Mouse (Mus musculus): ENCODE results near the gene Sdk2.

Gene Sdk2

DNA sequence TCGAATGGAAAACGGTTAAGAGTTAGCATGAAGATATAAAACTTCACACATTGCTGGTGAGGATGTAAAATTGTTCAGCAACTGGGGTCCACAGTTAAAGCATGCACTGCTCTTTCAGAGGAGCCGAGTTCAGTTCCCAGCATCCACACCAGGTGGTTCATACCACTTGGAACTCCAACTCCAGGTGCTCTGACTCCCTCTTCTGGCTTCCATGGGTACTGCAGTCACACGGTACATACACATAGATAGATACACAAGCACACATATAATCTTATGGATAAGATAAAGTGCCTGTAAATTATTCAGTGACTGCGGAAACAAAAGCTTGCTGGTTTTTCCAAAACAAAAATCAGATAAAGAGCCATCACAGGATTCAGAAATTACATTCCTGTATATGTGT is 19.9 kb downstream of the Sdk2 start:
- DNase-seq (ENCODE audit: low spot score): no peak

DNA sequence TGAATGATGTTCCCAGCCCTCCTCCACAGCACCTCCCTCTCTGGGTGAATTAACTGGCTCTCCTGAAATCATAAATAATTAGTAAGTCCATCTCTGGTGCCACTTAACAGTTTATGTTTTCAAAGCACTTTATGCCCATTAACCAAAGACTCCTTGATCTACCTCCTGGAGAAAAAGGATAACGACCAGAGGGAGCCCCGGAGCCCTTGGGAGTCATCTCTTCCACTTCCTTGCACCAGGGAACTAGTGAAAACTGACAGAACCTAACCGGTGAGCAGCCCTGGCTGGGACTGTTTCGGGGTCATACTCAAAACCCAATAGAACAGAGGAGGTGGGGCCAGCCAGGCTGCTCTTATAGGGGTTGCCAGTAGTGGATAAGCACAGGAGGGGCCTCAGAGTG is 22.5 kb downstream of the Sdk2 start:
- no peak for DNase-seq (ENCODE audit: low spot score)

DNA sequence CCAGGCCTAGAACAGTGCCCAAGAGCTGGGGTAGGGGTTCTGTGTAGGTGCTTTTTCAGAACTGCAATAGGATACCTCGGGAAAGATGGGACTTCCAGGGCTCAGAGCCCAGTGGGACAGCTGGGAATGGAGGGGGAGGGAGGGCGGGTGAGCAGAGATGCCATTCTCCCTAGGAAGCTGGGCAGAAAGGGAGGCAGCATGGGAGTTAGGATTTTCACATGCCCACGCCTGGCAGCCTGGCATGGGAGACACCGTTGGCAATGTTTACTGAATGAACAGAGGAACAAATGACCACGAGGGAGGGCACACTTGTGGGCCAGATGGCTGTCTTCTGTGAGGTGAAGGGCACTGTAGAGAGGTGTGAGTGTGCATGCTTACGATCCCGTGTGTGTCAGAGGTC is 23.3 kb downstream of the Sdk2 start:
- DNase-seq (ENCODE audit: low spot score): no peak

DNA sequence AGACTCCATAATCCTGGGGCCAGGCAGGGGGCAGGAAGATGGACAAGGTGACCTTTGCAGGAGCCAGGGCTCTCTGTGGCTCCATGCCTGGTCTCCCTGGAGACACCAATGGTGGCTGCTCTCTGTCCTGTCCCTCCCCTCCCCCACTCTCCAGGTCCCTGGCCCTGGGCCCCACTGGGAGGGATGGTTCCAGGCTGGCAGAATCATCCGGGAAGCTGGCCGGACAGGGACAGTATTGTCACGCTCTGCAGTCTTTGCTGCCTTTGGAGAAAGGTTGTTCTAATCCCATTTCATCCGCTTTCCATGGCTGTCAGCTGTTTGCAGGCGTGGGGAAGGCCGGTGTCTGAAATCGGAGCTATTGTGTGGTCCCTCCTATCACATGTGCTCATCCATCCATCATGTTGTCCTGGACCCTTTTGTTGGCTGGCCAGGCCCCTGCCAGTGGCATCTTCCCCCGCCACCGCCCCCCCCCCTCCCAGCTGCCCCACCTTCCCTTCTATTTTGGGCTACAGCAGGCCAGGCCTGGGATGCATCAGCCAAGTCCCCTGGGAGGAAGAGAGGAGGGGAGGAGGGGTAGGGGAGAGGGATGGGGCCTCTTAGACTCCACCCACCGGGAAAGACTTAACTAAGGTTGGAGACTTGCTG is 26.3 kb downstream of the Sdk2 start:
- peak; percentile 89 for DNase-seq (ENCODE audit: low spot score)

DNA sequence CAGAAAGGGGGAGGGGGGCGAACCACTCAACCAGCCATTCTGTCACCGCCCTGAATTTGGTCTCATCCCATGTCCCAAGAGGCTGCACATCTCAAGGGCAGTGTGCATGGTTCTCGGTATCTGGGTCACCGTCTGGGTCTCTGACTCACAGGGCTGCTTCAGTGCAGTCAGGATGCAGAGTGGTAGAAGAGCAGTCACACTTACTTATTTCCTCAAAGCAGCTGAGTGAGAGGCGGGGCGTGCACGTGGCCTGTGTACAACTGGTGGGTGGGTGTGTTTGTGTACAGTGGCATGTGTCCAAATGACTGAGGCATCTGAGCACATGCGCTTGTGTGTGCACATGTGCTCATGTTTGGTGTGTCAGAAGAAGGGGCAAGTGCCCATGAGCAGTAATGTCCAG is 28.8 kb downstream of the Sdk2 start:
- no peak for DNase-seq (ENCODE audit: low spot score)

DNA sequence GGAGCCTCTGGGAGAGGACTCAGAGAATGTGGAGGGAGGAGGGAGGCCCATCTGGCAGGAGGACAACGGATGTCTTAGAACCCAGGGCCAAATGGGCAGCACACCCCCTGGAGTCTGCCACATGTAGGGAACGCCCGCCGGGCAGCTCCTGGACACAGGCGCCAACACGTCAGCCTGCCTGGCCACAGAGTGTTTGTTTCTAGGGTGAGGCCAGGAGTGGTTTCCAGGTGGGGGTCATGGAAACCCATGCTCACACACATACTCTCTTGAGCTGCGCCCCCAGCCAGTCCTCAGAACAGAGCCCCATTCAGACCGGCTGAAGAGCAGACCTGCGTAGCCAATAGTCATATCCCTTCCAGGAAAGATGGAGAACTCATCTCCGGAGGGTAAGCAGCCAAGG is 35.4 kb downstream of the Sdk2 start:
- DNase-seq (ENCODE audit: low spot score): no peak

DNA sequence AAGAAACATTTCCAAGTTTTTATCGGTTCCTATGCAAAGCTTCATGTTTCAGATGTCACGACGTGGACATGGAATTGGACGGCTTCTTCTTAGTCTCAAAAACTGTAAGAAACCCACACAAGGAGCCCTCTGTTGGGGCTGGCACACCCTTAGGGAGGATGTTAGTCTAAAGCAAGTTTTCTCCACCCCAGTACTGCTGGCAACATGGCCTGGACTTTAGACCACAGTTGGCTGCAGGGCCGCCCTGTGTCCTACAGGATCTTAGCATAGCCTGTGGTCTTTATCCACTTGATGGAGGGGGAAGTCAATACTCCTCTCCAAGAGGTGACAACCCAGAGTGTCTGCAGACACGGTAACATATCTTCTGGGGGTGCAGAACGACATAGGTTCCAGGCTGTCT is 36.6 kb downstream of the Sdk2 start:
- no peak for DNase-seq (ENCODE audit: low spot score)

DNA sequence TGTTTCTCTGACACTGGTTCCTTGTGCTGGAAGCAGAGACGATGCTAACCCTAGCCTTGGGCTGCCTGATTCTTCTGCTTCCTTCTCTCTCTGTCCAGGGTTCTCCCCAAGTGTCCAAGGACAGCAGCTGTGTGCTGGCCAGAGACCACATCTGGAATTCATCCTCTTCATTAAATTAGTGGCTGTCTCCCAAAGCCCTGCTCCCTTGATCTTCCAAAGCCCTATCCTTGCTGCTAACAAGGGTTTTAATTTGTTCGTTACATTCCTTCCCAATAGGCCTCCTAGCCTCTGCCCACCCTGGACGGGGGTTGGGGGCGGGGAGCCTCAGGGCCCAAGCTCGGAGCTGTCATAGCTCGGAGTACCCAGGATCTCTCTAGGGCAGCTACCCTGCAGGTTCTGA is 38.3 kb downstream of the Sdk2 start:
- DNase-seq (ENCODE audit: low spot score): peak; percentile 28

DNA sequence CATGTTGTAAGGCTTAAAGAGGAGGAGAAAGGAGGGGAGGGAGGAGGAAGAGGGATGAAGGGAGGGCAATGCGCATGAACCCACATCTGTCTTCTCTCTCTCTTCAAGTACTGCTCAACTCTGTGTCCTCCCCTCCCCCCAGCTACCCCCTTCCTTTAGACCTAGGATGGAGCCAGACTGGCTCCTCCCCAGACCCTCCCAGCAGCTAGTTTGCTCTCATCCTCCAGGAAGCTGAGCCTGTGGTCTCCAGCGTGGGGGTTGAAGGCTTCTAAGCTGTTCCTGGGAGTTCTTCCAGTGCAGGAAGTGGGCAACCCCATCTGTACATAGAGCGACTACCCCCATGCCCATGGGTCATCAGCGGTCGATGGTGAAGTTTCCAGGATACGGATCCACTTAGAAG is 38.8 kb downstream of the Sdk2 start:
- DNase-seq (ENCODE audit: low spot score): peak; percentile 48

DNA sequence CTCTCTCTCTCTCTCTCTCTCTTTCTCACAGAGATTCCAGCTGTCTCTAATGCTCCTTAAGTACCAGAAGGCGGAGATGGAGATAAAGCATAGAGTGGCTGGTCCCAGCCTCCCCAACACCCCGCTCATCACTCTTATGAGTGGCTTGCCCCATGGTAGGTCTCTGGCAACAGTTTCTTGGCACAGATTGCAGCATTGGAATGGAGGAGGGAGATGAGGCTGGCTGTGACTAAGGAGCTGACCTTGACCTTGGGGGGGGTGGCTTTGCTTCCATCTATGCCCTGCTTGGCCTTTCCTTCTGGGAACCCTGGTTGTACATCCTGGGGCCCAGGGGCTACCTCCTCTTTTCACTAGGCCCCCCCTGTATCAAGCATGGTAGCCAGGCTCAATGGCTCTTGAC is 41.8 kb downstream of the Sdk2 start:
- DNase-seq (ENCODE audit: low spot score): no peak

DNA sequence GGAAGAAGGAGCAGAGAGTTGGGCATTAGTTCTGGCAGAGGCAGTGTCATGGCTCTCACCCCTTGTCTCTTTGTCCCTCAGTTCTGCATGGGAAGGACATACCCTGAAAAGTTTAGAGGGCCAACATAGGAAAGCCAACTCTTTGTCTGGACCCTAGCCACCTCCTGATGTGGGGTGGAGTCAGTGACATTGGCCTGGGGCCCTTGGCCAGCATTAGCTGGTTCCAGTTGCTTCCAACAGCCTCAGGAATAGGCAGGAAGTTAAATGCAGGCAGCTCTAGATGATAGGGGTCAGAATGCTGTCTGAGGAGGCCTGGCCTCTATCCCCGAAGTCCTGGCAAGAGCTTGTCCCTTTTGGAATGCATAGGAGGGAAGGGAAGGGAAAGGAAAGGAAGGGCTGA is 42.9 kb downstream of the Sdk2 start:
- DNase-seq (ENCODE audit: low spot score): no peak

DNA sequence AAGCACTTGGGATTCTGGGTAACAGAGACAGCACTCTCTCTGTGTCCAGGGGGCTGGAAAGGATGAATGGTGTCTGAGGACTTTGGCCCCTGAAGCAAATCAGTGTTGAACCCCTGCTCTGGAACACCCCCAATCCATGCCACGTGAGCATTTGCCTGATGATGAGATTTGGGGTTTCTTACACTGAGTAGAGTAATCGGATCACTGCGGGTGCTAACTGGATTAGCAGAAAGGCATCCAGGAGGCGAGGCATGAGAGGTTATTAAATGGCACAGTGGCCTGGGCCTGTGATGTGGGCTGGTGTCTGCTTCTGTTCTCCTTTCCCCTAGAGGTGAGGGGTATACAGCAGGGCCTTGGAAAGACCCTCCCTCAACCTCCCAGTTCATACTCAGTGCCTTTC is 44.7 kb downstream of the Sdk2 start:
- DNase-seq (ENCODE audit: low spot score): no peak

DNA sequence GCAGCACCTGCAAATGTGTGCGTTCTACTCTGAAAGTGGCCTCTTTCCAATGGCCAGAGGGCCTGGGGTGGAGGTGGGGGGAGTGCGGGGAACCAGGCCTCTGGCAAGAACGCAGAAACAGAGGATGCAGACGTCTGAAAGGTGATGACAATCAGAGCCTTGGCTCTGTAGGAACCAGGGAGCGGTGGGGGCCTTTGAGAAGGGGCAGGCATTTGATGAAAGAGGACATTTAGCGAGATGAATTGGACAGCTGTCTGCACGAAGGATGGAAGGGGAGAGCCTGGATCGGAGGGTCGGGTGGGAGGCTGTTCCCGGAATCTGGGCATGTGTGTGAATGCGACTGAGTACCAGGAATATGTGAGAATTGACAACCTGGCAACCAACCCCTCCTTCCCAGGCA is 47.8 kb downstream of the Sdk2 start:
- DNase-seq (ENCODE audit: low spot score): no peak

DNA sequence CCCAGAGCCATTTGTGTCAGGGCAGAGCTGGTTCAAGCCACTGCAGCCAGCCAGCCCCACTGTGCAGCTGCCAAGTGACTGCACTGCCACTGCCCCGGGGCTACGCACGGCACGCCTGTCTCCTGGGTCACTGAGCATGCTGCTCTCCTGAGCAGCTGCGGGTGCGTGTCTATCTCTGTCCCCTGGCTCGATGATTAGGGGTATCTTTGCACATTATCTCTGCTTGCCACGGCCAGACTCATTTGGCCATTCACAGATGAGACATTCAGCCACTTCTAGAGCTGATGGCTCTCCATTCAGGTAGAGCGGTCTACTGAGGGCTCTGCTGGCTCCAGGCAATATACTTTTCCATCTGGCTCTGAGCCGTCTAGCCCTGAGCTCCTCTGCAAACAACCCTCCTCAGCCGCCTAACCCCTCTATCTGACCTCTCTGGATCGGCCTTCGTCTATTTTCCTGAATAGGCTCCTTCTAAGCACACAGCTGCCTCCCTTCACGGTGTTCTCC is 49.9 kb downstream of the Sdk2 start:
- DNase-seq (ENCODE audit: low spot score): peak; percentile 65

DNA sequence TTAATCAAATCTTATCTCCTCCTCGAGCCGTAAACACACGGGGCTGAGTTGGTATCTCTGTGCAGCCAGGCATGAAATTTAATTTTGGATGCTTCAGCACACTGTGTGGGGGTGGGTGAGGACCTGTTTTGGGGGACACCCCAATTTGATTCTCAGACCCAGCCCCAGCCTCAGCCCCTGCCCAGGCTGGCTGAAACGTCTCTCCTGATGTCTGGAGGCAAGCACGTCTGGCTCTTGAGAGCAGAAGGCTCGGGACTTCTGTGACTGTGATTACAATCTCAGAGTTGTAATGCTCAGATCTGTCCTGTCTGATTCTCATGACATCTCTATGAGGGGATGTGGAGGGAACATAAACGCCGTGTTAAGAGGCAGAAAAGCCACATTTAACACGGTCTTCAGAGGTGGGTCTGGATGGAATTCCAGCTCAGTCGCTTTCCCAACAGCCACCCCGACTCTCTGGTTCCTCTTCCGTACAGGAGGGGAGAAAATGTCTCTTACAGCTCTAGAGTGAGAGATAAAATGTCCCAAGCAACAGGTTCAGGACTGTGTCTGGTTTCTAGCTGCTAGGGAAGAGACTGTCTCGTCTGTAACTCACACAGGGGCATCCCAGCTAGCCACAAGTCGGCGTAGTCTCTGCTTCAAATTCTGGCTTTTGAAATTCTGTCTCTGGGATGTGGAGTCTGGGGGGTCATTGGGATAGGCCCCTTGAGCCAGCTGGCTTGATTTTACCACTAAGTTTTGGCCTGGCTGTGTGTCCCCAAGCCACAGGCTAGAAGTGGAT is 50.5 kb downstream of the Sdk2 start:
- DNase-seq (ENCODE audit: low spot score): peak; percentile 23

DNA sequence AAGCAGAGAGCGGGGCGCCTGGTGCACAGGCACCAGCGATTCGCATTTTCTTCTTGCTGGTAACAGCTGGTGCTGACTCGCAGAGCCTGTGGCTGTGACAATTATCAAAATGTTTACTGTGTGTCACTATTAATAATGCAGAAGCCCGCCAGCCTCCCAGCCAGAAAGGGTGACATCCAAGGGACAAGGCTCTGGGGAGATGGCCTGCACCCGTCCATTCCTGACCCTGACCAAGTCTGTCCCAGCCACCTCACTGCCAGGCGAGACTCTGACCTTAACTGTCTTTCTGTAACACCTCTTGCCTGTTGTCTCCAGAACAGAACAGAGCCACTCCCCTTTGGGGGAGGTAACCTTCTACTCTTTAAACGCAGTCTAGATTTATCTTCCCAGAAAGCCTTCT is 55.3 kb downstream of the Sdk2 start:
- no peak for DNase-seq (ENCODE audit: low spot score)

DNA sequence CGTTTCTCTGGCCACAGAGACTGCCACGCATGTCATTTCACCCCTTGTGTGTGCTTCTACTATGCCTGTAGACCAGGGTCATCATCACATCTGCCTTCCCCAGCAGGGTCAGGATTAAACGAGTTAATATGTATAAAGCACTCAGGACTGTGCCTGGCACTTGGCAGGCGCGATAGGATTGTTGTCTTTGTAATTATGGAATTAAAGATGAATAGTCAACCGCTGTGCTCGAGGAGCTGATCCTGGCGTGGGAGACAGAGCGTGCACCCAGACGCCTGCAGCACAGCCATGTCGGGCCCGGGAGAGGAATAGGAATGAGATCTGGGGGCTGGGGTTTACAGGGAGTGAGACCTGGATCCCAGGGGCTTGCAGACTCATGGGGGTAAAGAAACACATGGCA is 61.0 kb downstream of the Sdk2 start:
- no peak for DNase-seq (ENCODE audit: low spot score)

DNA sequence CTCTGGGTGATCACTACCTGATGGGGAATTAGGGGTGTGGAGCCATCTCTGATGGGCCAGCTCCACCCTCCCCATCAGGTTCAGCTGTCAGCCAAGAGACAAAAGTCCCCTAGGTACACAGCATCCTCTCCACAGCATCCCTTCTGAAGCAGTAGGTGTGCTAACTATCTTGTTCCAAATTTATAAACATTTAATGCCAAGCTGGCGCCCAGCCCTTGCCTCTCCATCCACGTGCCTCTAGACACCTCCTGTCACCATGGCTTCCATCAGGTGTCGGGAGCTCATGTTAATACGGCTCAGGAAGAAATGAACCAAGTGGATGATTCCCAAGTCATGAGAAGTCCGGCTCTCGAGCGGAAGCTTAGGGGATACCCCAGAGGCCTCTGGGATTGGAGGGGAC is 62.2 kb downstream of the Sdk2 start:
- no peak for DNase-seq (ENCODE audit: low spot score)

DNA sequence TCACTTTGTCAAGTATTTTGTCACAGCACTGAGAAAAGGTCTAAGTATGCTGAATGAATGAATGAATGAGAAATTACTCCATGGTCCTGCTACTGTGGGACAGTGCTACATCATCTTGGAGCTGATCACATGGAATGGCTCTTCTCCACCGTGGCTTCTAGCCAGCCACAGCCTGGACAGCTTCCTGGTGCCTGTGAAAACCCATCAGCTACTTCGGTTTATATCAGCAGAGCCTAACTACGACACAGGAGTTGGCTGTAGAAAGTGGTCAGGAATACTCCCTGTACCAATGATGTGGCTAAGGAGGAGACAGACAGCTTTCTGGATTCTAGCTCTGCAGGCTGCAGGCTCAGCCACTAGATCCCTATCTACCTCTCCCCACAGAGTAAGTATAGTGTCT is 63.7 kb downstream of the Sdk2 start:
- DNase-seq (ENCODE audit: low spot score): no peak

DNA sequence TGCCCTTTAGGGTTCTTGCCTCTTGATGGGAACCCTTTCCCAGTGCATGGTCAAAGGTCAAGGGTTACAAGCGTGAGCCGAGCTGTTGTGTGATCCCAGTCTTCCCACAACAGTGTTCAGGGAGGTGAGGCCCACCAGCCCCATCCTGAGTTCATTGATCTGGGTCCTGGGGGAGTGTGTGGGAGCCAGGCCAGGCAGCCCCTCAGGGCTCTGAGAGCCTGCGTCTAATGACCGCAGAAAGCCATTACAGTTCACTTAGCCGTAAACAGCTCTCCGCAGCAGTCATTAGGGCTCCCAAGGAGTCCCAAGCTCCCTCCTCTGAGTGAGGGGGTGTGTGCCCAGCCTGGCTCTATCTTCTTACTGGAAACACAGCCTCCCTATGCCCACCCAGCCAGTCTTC is 66.8 kb downstream of the Sdk2 start:
- DNase-seq (ENCODE audit: low spot score): no peak

DNA sequence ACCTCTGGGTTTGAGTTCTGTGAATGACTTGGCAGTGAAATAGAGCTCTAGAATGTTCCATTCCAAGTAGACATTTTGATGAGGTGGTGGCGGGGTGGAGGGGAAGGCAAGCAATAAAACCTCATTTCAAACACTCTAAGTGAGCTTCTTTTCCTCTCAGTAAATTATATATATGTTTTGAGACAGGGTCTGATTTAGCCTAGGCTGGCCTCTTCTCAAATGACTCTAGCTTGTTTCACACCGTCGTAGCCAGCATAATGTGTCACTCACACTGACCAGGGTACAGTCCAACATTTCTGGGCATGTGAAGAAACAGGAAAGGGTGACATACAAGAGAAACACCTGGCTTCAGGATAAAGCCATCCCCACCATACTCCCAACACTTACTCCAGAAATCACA is 68.1 kb downstream of the Sdk2 start:
- DNase-seq (ENCODE audit: low spot score): no peak

DNA sequence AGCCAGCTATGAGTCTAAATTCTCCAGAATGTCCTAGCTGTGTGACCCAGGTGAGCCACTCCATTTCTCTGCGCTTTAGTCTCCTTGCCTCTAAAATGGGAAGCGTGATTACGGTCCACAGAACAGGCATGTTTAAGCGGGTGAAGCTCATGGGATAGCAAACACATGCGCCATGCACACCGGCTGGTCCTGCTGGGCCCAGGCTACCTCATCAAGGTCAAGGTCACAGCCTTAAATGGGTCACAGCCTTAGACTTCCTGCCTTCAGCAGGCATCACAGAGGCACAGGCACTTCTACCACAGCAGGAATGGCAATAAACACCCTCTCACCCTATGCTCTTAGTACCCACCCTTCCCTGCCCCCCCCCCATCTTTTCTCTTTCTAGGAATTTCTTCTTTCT is 72.9 kb downstream of the Sdk2 start:
- DNase-seq (ENCODE audit: low spot score): no peak

DNA sequence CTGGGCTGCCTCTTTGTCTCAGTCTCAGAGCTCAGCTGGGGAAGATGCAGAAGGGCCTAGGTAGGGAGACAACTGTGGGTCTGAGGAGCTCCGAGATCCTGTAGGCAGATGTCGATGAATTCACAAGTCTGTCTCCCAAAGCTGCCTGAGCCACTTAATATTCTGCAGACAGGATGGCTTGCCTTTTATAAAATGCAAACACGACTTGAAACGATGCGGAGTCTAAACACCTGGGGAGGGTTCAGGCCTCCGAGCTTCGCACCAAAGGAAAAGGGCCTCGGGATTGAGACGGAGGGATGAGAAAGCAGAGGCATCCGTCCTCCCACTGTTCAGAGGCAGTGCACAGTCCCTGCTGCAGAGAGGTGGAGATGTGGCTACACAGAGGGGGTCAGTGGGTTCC is 74.0 kb downstream of the Sdk2 start:
- DNase-seq (ENCODE audit: low spot score): no peak

DNA sequence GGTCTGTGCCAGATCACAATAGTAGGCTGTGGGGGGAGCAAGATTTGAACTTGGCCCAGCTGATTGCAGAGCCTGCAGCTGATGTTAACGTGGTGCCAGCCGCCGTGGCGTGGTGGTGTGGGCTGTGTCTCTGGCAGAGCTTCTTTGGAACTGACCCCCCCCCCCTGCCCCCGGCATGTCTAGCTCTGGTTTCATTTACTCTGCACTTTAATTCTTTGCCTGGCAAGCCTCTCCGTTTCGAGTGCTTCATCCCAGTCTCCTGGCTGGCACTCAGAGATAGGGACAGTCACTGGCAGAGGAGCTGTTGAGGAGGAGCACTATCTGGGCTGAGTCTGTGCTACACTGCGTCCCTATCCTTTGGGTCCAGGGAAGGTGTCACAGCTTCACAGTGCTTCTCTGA is 75.0 kb downstream of the Sdk2 start:
- DNase-seq (ENCODE audit: low spot score): no peak

All from embryo, embryonic 10 days (tissue).